Mouse (Mus musculus): ENCODE data around the gene Cdk5rap1.

Cdk5rap1 gene

GRCm38 (mm10) chr2:154372842-154373500, at the start of gene Cdk5rap1:
TSS of gene Cdk5rap1 (minus strand) at chr2:154373010.
- no peak for DNase-seq

DNA sequence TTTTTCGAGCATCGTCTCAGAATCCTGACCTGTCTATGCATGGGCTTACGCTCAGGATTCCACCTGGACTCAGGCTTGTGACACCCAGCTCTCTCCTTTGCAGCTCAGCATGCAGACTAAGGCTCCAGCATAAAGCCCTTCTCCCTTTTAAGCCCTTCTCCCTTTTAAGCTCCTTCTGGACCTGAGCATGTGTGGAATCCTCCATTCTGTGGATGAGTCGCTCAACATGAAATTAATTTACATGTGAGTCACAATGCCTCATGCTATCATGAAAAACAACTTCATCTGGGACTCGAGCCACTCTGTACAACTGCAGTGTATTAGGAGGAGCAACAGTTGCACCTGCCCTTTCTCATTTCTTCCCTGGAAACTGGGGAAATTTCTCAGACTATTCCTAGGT, 49.4 kb upstream of the Cdk5rap1 start:
- DNase-seq = no peak

DNA sequence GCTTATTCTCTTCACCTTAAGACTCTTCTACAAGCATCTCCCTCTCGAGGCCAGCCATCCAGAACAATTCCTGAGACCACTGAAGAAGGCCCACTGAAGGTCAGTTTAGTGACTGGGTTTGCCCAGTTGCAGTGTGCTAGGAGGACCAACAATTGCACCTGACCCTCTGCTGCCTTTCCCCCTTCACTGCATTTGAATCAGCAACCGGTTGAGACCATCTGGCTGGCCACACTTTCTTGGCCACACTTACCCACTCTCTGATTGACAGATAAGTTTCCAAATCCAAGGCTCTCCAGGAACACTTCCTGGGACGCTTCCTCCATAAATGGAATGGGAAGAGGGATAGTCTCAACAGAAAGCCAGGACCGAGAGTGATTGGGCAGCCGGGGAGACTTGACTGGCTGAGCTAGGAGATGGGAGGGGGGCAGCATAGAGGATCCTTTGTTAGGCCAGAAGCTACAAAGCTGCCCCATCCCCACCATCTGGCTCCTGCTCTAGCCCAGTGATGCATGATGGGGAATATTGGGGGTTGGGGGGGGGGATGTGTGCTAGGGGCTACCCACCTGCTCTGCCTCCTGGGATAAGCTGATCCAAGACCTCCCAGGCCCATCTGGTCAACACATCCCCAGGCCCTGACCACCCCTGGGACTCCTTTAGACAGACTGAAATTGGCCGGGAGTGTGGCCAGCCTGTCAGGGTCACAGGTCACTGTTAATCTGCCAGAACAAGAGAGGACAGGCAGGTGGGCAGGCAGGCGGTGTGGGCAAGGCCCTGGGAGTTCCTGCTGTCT, 48.3 kb upstream of the Cdk5rap1 start:
- no peak for DNase-seq

- DNase-seq = no peak
These were observed 47.1 kb upstream of the Cdk5rap1 start for GRCm38 (mm10) chr2:154419631-154420515.

DNA sequence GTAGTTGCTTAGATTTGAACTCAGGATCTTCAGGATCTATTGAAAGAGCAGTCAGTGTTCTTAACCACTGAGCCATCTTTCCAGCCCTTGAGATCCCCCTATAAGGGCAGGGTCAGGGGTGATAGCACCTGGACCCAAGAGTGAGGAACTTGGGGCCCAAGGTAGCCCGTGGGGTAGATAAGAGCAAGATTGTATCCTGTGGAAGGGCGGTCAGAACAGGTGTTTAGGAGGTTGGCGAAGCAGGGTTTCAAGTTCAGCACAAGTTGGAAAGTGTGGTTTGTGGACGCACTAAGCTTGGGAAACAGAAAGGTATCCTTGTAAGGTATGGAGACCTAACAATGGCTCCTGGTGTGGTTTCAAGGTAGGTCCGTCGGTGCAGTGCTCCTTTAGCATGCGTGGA, 45.2 kb upstream of the Cdk5rap1 start:
- no peak for DNase-seq

DNA sequence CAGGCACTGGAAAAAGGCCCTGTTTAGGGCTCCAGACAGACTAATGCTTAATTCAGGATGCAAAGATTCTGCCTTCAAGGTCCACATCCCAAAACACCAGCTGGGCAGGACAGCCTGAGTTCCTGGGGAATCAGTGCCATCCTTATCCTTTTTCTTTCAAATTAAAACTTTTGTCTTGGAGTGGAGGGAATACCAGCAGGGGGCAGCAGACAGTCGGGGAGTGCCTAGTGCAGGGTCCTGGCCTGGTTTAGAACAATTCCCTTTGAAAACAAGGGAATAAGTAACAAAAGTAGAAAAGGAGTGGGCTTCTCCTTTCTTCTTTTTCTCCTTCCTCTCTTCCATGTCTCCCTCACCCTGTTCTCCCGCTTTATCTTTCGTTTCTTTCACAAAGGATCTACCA, 44.3 kb upstream of the Cdk5rap1 start:
- peak; percentile 90 to 93 for DNase-seq

- peak in 1 of 2 experiments; percentile 44 for DNase-seq
These were observed 39.3 kb upstream of the Cdk5rap1 start for GRCm38 (mm10) chr2:154412018-154412666.

DNA sequence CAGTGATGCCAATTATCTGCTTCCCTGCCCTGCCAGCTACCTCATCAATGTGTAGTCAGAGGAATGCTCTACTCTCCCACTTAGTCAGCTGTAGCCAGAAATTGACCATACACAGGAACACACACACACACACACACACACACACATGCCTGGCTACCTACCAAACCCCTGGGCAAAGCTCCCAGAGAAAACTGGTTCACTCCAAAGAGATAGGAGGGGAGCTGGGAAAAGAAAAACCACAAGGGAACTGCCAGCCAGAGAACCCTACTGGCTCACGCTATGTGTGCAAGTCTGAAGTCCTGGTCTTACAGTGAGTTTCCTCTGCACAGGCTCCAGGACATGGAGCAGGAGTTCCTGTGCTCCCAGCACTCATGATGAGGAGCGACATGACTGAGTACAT, 37.5 kb upstream of the Cdk5rap1 start:
- peak; percentile 25 to 28 for DNase-seq

- DNase-seq = peak; percentile 91 to 94
These were observed 35.0 kb upstream of the Cdk5rap1 start, which contains the start of gene Snta1 for GRCm38 (mm10) chr2:154407643-154408445. TSS of gene Snta1 (minus strand) at chr2:154408099.

GRCm38 (mm10) chr2:154407063-154407642, 34.3 kb upstream of the Cdk5rap1 start:
- no peak for DNase-seq

- DNase-seq = no peak
These were observed 32.7 kb upstream of the Cdk5rap1 start for GRCm38 (mm10) chr2:154405447-154405994.

DNA sequence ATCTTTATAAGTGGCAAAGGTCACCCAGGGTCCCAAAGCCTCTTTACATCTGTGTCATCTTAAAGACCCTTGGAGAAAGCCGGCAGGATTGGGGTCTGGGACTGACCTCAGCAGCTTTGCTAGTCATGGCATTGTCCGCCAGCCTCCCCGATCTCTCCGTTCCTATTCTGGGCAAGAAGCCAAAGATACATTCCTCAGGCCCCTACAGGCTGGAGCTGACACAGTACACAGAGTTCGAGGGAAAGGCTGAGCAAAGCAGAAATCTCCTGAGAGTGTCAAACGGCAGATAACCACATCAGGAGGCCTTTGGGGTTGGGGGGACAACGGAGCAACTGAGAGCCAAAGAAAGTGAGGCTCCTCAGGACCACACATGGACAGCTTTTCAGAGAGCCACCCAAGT, 30.0 kb upstream of the Cdk5rap1 start:
- DNase-seq = peak; percentile 60 to 74

DNA sequence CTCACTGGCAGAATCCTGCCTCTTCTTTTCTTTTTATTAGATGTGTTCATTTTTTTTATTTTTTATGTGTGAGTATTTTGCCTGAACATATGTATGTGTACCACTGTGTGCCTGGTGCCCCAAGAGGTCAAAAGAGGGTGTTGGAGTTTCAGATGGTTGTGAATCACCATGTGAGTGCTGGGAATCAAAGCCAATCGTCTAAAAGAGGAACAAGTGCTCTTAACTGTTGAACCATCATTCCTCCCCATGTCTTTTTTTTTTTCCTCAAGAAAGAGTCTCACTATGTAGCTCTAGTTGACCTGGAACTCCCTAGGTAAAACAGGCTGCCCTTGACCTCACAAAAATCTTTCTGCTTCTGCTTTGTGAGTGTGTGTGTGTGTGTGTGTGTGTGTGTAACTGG, 29.2 kb upstream of the Cdk5rap1 start:
- no peak for DNase-seq

DNA sequence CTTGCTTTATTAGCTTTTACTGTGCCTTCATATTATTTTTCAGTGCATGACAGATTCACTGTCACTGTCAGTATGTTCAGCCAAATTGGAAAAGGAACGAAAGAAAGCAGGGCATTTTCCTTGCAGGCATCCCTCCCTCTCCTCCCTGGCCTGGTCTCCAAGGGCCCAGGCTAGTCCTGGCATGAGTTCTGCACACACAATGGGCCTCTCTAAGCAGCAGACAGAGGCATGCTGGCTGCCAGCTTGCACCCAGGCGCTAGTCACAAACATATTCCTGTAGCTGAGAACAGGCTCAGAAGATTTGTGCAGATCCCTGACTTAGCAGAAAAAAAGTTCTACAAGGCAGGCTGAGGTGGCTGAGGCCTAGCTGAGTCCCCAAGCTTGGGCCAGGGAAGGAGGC, 26.5 kb upstream of the Cdk5rap1 start:
- no peak for DNase-seq

GRCm38 (mm10) chr2:154398267-154398666, 25.5 kb upstream of the Cdk5rap1 start:
- DNase-seq = no peak

DNA sequence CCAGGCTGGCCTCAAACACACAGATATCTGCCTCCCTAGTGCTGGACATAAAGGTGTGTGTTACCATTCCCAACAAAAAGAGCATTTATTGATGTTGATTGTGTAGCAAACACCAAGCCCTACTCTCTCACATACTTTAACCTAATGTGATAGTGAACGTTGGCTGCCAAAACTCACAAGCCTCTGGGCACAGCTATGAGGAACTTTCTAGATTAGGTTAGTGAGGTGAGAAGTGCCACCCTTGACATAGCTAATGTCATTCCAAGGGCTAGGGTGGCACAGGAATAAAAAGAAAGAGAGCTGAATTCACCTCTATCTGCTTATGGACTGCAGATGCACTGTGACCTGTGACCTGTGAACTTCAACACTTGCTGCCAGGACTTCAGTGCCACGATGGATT, 23.7 kb upstream of the Cdk5rap1 start:
- DNase-seq = no peak

DNA sequence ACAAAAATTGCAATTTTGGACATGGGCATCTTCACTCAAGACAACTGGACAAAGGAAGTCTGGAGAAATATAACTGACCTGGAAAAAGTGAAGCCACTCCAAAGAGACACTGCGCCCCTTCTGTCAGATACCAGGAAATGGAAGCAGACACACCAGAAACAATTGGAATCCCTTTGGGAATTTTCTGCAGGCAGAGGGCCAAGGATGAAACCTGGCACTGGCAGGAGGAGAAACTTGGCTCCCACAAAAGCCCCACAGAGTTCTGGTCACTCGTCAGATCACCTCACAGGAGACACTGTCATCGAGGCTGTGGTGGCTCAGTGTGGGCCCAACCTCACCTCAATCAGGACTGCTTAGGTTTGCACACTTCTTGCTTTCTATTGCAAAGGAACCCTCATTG, 21.8 kb upstream of the Cdk5rap1 start:
- no peak for DNase-seq

DNA sequence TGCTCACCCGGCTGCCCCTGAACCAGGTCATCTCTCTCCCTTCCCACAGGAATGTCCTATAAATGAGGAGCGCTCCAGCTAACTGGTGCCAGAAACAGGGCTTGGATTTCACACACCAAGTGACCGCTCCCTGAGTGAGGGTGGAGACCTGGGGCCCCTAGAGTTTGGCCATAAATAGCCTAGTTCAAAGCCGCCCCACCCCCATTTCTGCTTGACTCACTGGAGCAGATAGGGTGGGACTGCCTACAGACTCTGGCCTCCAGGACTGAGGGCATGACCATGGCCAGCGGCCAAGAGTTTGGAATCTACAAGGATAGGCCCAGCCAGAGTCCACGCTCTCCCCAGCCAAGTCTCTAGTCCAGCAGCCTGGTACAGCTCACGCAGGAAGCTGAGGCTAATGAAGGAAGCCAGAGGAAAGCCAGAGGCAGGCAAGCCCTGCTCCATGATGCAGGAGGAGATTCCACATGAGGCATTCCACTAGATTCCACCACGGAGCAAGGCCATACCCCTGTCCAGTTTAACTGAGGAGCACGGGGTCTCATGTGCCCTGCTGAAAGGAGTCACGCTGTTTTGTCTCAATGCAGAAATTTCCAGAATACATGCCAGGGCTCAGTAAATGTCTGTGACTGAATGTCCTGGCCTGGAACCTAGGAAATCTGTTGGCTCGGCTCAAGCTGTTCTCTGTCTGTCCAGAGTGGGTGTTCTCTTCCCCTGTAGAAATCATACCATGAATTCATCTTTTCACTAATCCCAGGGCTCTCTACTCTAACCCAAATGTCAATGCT, 17.6 kb upstream of the Cdk5rap1 start:
- DNase-seq = peak; percentile 89 to 94

DNA sequence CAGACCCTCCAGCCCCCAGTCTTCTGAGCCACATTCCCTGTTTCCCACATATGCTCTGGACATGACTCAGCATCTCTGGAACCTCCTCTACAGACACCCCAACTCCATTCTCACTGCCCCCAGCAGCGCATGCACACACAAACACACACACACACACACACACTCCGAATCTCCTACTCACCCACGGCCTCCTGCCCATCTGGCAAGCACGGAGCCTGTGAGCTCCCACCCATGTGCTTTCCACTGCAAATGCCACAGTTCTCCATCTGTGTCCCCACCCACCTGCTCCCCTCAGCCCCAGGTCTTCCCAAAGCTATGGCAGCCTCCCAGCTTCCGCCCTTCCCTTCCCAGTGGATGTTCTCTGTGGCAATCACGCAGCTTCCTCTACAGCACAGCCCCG, 6.3 kb upstream of the Cdk5rap1 start:
- DNase-seq = no peak

Measured in kidney, postnatal 4 days (tissue).